Mouse (Mus musculus) heart, postnatal 0 days (tissue): Measurements from ENCODE around the gene Dennd2a. TPM values are rescaled to one million over a fixed set of nuclear protein-coding genes. Genes with fewer than 3 reads are reported as not detected.

Experiments used
- ATAC-seq: fragments of 200-750 bp; cut with Nextera tagmentation; 2 replicates; pipeline ENCODE4 v1.8.0; 2017; ENCODE audit warnings: low read depth, moderate number of reproducible peaks, moderate library complexity; ENCODE audit not compliant: insufficient read depth
- DNase-seq: peaks from one replicate; pipeline ENCODE4 v3.0.0-alpha.2; 2016; ENCODE audit warnings: low spot score
- H3K27ac ChIP-seq: fragments of 300-500 bp; sonication (generic); 2 replicates; pipeline ENCODE4 v1.5.1; 2014; ENCODE audit warnings: low read depth, mild to moderate bottlenecking
- H3K27me3 ChIP-seq: fragments of 300-500 bp; sonication (generic); 2 replicates; pipeline ENCODE4 v1.6.1; 2014; ENCODE audit warnings: low read length, mixed read lengths; ENCODE audit not compliant: control insufficient read depth, insufficient read depth
- H3K36me3 ChIP-seq: fragments of 300-500 bp; sonication (generic); replicated peaks from 2 replicates; pipeline ENCODE4 v1.6.1; 2014; ENCODE audit warnings: low read length, mixed read lengths; ENCODE audit not compliant: control insufficient read depth, insufficient read depth
- H3K4me1 ChIP-seq: fragments of 300-500 bp; sonication (generic); 2 replicates; pipeline ENCODE4 v1.6.1; 2014; ENCODE audit warnings: antibody characterized with exemption; ENCODE audit not compliant: control insufficient read depth, insufficient read depth
- H3K4me2 ChIP-seq: fragments of 300-500 bp; sonication (generic); 2 replicates; pipeline ENCODE4 v1.6.1; 2014; ENCODE audit warnings: low read depth, mild to moderate bottlenecking, low read length, moderate library complexity
- H3K4me3 ChIP-seq: fragments of 300-500 bp; sonication (generic); 2 replicates; pipeline ENCODE4 v1.5.1; 2014; ENCODE audit warnings: low read depth, low read length
- H3K9ac ChIP-seq: fragments of 300-500 bp; sonication (generic); replicated peaks from 2 replicates; pipeline ENCODE4 v1.6.1; 2014; ENCODE audit warnings: low read depth, low read length, mixed read lengths
- H3K9me3 ChIP-seq: fragments of 300-500 bp; sonication (generic); replicated peaks from 2 replicates; pipeline ENCODE4 v1.6.1; 2016; ENCODE audit warnings: low read length; ENCODE audit not compliant: control insufficient read depth
- CTCF ChIP-seq: IDR thresholded peaks from 2 replicates; pipeline ENCODE4 v1.5.1; 2016; ENCODE audit warnings: antibody characterized with exemption, control low read depth, low read depth
- EP300 ChIP-seq: IDR thresholded peaks from 2 replicates; pipeline ENCODE4 v1.6.1; 2016; ENCODE audit warnings: antibody characterized with exemption, low read depth
- WGBS: fragments of 180-500 bp; shearing (Covaris S2); extraction: QIAGEN DNeasy Blood & Tissue Kit; methylation state at CpG from one replicate; pipeline ENCODE4 v1.1.7; 2014; 5-methylcytosine and 5-hydroxymethylcytosine counted together
- polyA plus RNA-seq: library from polyadenylated mRNA; unstranded; fragments of >200 nt; fragmentation: Nextera tagmentation; extraction: Ambion mirVana; gene quantifications from 2 replicates; pipeline ENCODE4 v1.2.1, GENCODE M21; 2015
- total RNA-seq: library from RNA; depleted of rRNA; stranded (reverse); fragments of >200 nt; gene quantifications from 2 replicates; pipeline ENCODE4 v1.2.3, GENCODE M21; 2014; ENCODE audit warnings: low replicate concordance

Gene Dennd2a
- total and polyA plus RNA-seq, 2 experiments from 2014 or later, result 5.5 to 9.0 TPM

- no peaks in the 10 kb centered on the region for H3K9me3 ChIP-seq
- H3K36me3 ChIP-seq, result no peaks in the 10 kb centered on the region
- H3K4me3 ChIP-seq, result no peak overlapping the region
- H3K27me3 ChIP-seq, result no peaks in the 10 kb centered on the region
- DNase-seq (no peak), ATAC-seq (no peak)
- H3K27ac ChIP-seq, result no peak overlapping the region
- H3K4me2 ChIP-seq, result no peak overlapping the region
- TF ChIP-seq EP300 (no peak), CTCF (no peak)
- H3K4me1 ChIP-seq, result no peaks in the 10 kb centered on the region
- H3K9ac ChIP-seq, result no peak overlapping the region
- WGBS, result 75% methylated on average over 5 of the region's 5 CpGs
These were observed 121.8 kb downstream of the Dennd2a start for GRCm38 (mm10) chr6:39435875-39436274.

GRCm38 (mm10) chr6:39434886-39435492 lies 122.7 kb downstream of the Dennd2a start:
- H3K9me3 ChIP-seq, result no peaks in the 10 kb centered on the region
- no peak overlapping the region for H3K4me3 ChIP-seq
- no peak overlapping the region for H3K27ac ChIP-seq
- no peak overlapping the region for H3K4me2 ChIP-seq
- 55% methylated on average over 2 of the region's 2 CpGs for WGBS
- TF ChIP-seq EP300, result no peak
- TF ChIP-seq CTCF, result no peak
- ATAC-seq, result no peak
- no peaks in the 10 kb centered on the region for H3K4me1 ChIP-seq
- no peaks in the 10 kb centered on the region for H3K36me3 ChIP-seq
- DNase-seq, result no peak
- H3K27me3 ChIP-seq, result no peaks in the 10 kb centered on the region
- no peak overlapping the region for H3K9ac ChIP-seq

- Histone ChIP-seq H3K4me3 (no peak overlapping the region), H3K36me3 (no peaks in the 10 kb centered on the region), H3K27me3 (no peaks in the 10 kb centered on the region), H3K27ac (no peak overlapping the region), H3K4me2 (no peak overlapping the region), H3K4me1 (no peaks in the 10 kb centered on the region), H3K9ac (no peak overlapping the region), H3K9me3 (no peaks in the 10 kb centered on the region)
- ATAC-seq (no peak), DNase-seq (no peak)
- TF ChIP-seq CTCF, result no peak
- TF ChIP-seq EP300, result no peak
- WGBS, result 71% methylated on average over 2 of the region's 2 CpGs
These were observed 123.4 kb downstream of the Dennd2a start for GRCm38 (mm10) chr6:39434111-39434885.

DNA sequence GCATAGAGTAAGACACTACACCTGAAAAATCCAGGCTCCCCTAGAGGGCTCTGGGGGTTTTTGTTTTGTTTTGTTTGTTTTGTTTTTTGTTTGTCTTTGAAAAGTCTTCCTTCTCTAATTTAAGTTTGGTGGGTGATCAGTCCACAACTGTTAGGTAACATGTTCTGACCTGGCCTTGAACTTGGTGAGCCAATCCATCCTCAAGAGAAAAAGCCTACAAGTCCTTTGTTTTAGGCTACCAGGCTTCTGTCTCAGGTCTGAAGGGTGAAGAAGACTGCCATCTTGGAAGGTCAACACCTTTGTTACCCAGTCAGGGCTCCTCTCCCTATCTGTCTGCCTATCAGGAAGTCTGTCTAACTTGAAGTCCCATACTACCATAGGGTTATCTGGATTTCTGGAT lies 124.0 kb downstream of the Dennd2a start:
- Histone ChIP-seq H3K27ac (no peak overlapping the region), H3K27me3 (no peaks in the 10 kb centered on the region), H3K9ac (no peak overlapping the region), H3K36me3 (no peaks in the 10 kb centered on the region), H3K4me3 (no peak overlapping the region), H3K9me3 (no peaks in the 10 kb centered on the region), H3K4me1 (no peaks in the 10 kb centered on the region), H3K4me2 (no peak overlapping the region)
- no peak for ATAC-seq
- TF ChIP-seq EP300, result no peak
- TF ChIP-seq CTCF, result no peak
- no peak for DNase-seq

- no peak overlapping the region for H3K4me2 ChIP-seq
- H3K9ac ChIP-seq, result no peak overlapping the region
- no peaks in the 10 kb centered on the region for H3K4me1 ChIP-seq
- WGBS, result 76% methylated on average over 4 of the region's 4 CpGs
- no peaks in the 10 kb centered on the region for H3K27me3 ChIP-seq
- no peak overlapping the region for H3K4me3 ChIP-seq
- H3K36me3 ChIP-seq, result no peaks in the 10 kb centered on the region
- no peaks in the 10 kb centered on the region for H3K9me3 ChIP-seq
- ATAC-seq, result no peak
- TF ChIP-seq CTCF (no peak), EP300 (no peak)
- DNase-seq, result no peak
- no peak overlapping the region for H3K27ac ChIP-seq
These were observed 124.5 kb downstream of the Dennd2a start for GRCm38 (mm10) chr6:39433174-39433573.

- H3K9me3 ChIP-seq, result no peaks in the 10 kb centered on the region
- no peaks in the 10 kb centered on the region for H3K27me3 ChIP-seq
- no peak overlapping the region for H3K4me2 ChIP-seq
- TF ChIP-seq EP300, result no peak
- TF ChIP-seq CTCF, result no peak
- H3K4me1 ChIP-seq, result no peaks in the 10 kb centered on the region
- no peak overlapping the region for H3K4me3 ChIP-seq
- H3K36me3 ChIP-seq, result no peaks in the 10 kb centered on the region
- DNase-seq, result no peak
- no peak overlapping the region for H3K9ac ChIP-seq
- no peak for ATAC-seq
- no peak overlapping the region for H3K27ac ChIP-seq
- WGBS, result 71% methylated on average over 11 of the region's 11 CpGs
These were observed 126.9 kb downstream of the Dennd2a start for GRCm38 (mm10) chr6:39430722-39431121.
